Mouse (Mus musculus) heart, adult 2 months (tissue): Measurements from ENCODE around the gene Syngr4.

Source experiments
- CTCF ChIP-seq: fragments of 200-600 bp; IDR thresholded peaks from 2 replicates; pipeline ENCODE4 v1.8.1; 2022; ENCODE audit warnings: antibody characterized with exemption, mild to moderate bottlenecking, moderate library complexity
- EP300 ChIP-seq: fragments of 200-500 bp; IDR thresholded peaks from 2 replicates; pipeline ENCODE4 v1.6.1; 2011; ENCODE audit warnings: low read depth, low read length, control low read depth; ENCODE audit not compliant: insufficient read depth

DNA sequence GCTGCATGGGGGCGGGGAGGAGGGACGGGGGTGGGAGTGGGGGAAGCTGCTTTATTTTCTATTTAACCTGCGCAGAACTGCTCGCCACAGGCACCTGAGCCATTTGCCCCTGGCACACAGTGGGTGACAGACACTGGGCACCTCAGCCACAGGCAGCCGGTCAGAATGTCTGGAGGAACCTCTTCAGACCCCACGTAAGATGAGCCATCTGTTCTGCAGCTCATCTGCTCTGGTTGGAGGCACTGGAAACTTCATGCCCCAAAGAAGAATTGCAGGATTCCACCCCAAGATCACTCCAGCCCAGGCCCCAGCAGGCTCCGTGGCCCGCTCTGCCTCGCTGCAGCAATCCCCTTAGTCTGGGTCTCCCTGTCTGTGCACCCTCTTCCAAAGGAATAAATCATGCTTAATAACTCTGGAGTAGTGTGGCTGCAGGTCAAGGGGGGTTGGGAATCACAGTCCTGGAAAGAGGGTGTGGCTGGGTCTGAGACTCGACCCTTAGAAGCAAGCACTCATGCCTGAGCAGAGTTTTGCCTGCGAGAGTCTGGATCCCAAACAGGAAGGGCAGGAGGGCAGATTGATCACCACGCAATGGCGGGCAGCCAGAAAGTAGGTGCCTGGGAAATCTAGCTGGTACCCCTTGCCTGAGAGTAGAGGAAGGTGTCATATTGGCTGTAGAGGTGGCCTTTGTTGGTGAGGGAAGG, 20.6 kb upstream of the Syngr4 start:
- TF ChIP-seq EP300 (no peak), CTCF (no peak)
